Mouse (Mus musculus) ES-E14 (cell line): ENCODE results near the gene Rabgap1. TPM values are rescaled to one million over a fixed set of nuclear protein-coding genes. Genes with fewer than 3 reads are reported as not detected.

Experiments
- DNase-seq: peaks from one replicate; pipeline ENCODE4 v3.0.0-alpha.2; 2013; ENCODE audit warnings: low read depth, low spot score
- H3K27ac ChIP-seq: 2 replicates; pipeline ENCODE4 v1.5.1; 2012; ENCODE audit warnings: low read depth, mild to moderate bottlenecking, low read length, moderate library complexity, mixed read lengths; ENCODE audit not compliant: poor library complexity, insufficient read depth, severe bottlenecking
- H3K36me3 ChIP-seq: 2 replicates; pipeline ENCODE4 v1.6.1; 2012; ENCODE audit warnings: mild to moderate bottlenecking, low read length, moderate library complexity, mixed read lengths; ENCODE audit not compliant: control insufficient read depth, poor library complexity, insufficient read depth, severe bottlenecking
- H3K4me1 ChIP-seq, 2 experiments: fragments of 150-350 bp in 1 of 2; sonication (generic) in 1 of 2; 2 replicates each; pipeline ENCODE4 v1.6.1; 2012; ENCODE audit warnings: low read length in 2 of 2, mild to moderate bottlenecking in 1 of 2, mixed read lengths in 1 of 2; ENCODE audit not compliant: control insufficient read depth in 2 of 2, insufficient read depth in 2 of 2, poor library complexity in 1 of 2
- H3K4me3 ChIP-seq, 2 experiments: fragments of 150-350 bp in 1 of 2; sonication (generic) in 1 of 2; 2 replicates each; pipeline ENCODE4 v1.5.1; 2012; ENCODE audit warnings: low read length in 2 of 2, low read depth in 1 of 2, mild to moderate bottlenecking in 1 of 2, mixed read lengths in 1 of 2; ENCODE audit not compliant: insufficient read depth in 1 of 2, poor library complexity in 1 of 2, severe bottlenecking in 1 of 2
- H3K9ac ChIP-seq: 2 replicates; pipeline ENCODE4 v1.6.1; 2012; ENCODE audit warnings: low read depth, mild to moderate bottlenecking, low read length, mixed read lengths; ENCODE audit not compliant: poor library complexity, insufficient read depth, severe bottlenecking
- H3K9me3 ChIP-seq: fragments of 150-350 bp; sonication (generic); 2 replicates; pipeline ENCODE4 v1.6.1; 2012; ENCODE audit warnings: low read depth, mild to moderate bottlenecking, low read length; ENCODE audit not compliant: control insufficient read depth, insufficient read depth
- CHD2 ChIP-seq: IDR thresholded peaks from 2 replicates; pipeline ENCODE4 v1.6.1; 2014; ENCODE audit warnings: mild to moderate bottlenecking, low read depth, low read length, inconsistent platforms
- HCFC1 ChIP-seq: IDR thresholded peaks from 2 replicates; pipeline ENCODE4 v1.6.1; 2012; ENCODE audit warnings: low read length, inconsistent platforms, borderline replicate concordance; ENCODE audit not compliant: insufficient read depth
- MAFK ChIP-seq: IDR thresholded peaks from 2 replicates; pipeline ENCODE4 v1.6.1; 2014; ENCODE audit warnings: mild to moderate bottlenecking, low read depth, low read length, inconsistent platforms; ENCODE audit not compliant: insufficient read depth
- ZC3H11A ChIP-seq: IDR thresholded peaks from 2 replicates; pipeline ENCODE4 v1.6.1; 2012; ENCODE audit warnings: low read depth, mild to moderate bottlenecking, inconsistent platforms, low read length, borderline replicate concordance
- ZNF384 ChIP-seq: IDR thresholded peaks from 2 replicates; pipeline ENCODE4 v1.6.1; 2012; ENCODE audit warnings: low read depth, low read length, inconsistent platforms
- in situ Hi-C, 2 experiments: fragments of 600-800 bp; cut with MboI; formaldehyde crosslinking; loops; one replicate each; pipeline ENCODE4 v1.15.1; 2025; ENCODE audit warnings: low sequenced_read_pairs in 2 of 2, inconsistent platforms in 1 of 2; ENCODE audit not compliant: unreplicated experiment in 2 of 2
- total RNA-seq: library from RNA; depleted of rRNA; stranded (reverse); fragments of 300-350 nt; gene quantifications from 2 replicates; pipeline ENCODE4 v1.2.3, GENCODE M21; 2012

The Rabgap1 gene
- total RNA-seq, 1 experiment: 41.0 TPM

- Histone ChIP-seq H3K36me3 (no peaks in the 10 kb centered on the region; the same call in 1 of the 2 replicates), H3K27ac (no peak overlapping the region), H3K4me3 (no peak overlapping the region), H3K9me3 (no peaks in the 10 kb centered on the region), H3K9ac (no peak overlapping the region), H3K4me1 (no peaks in the 10 kb centered on the region)
- in situ Hi-C loops: no loop called here
- DNase-seq: no peak
- TF ChIP-seq HCFC1 (no peak), ZNF384 (no peak), ZC3H11A (no peak)
Observed at GRCm38 (mm10) chr2:37549346-37550012, 106.4 kb downstream of the Rabgap1 start.

GRCm38 (mm10) chr2:37556366-37556765, 113.3 kb downstream of the Rabgap1 start:
- Histone ChIP-seq H3K36me3 (peaks cover 12% of the 10 kb centered on the region), H3K27ac (no peak overlapping the region), H3K4me1 (no peaks in the 10 kb centered on the region), H3K9ac (no peak overlapping the region), H3K4me3 (no peak overlapping the region), H3K9me3 (no peaks in the 10 kb centered on the region)
- TF ChIP-seq CHD2 (no peak), ZC3H11A (no peak), HCFC1 (no peak), MAFK (no peak), ZNF384 (no peak)
- no peak for DNase-seq
- in situ Hi-C loops: no loop called here

GRCm38 (mm10) chr2:37565579-37565978, 122.5 kb downstream of the Rabgap1 start:
- no peak for TF ChIP-seq HCFC1
- TF ChIP-seq MAFK: no peak
- TF ChIP-seq ZNF384: no peak
- no peak for TF ChIP-seq CHD2
- no peak for TF ChIP-seq ZC3H11A
- no peak overlapping the region for H3K27ac ChIP-seq
- H3K4me3 ChIP-seq: no peak overlapping the region
- no peak overlapping the region for H3K9ac ChIP-seq
- in situ Hi-C loops: no loop called here
- H3K9me3 ChIP-seq: no peaks in the 10 kb centered on the region
- no peak for DNase-seq
- H3K4me1 ChIP-seq: no peaks in the 10 kb centered on the region
- peaks cover 17% of the 10 kb centered on the region for H3K36me3 ChIP-seq

- Histone ChIP-seq H3K9ac (no peak overlapping the region), H3K36me3 (peaks cover 16% of the 10 kb centered on the region)
- TF ChIP-seq MAFK (no peak), ZNF384 (no peak), ZC3H11A (no peak), CHD2 (no peak), HCFC1 (no peak)
Observed at GRCm38 (mm10) chr2:37566035-37566434, 123.0 kb downstream of the Rabgap1 start.

GRCm38 (mm10) chr2:37569888-37570287, 126.8 kb downstream of the Rabgap1 start:
- H3K4me3 ChIP-seq: no peak overlapping the region
- H3K27ac ChIP-seq: no peak overlapping the region
- H3K36me3 ChIP-seq: peaks cover 8% of the 10 kb centered on the region
- in situ Hi-C loops: no loop called here
- H3K9me3 ChIP-seq: no peaks in the 10 kb centered on the region
- no peak for DNase-seq
- no peaks in the 10 kb centered on the region for H3K4me1 ChIP-seq
- H3K9ac ChIP-seq: no peak overlapping the region
- TF ChIP-seq ZNF384 (no peak), ZC3H11A (no peak), HCFC1 (no peak), MAFK (no peak)

More at GRCm38 (mm10) chr2:37566035-37566434, 123.0 kb downstream of the Rabgap1 start:
- Histone ChIP-seq H3K27ac (no peak overlapping the region), H3K9me3 (no peaks in the 10 kb centered on the region), H3K4me1 (no peaks in the 10 kb centered on the region), H3K4me3 (no peak overlapping the region)
- DNase-seq: no peak
- in situ Hi-C loops: no loop called here
